Mouse (Mus musculus): ENCODE data around the gene Cep170. TPM values are rescaled to one million over a fixed set of nuclear protein-coding genes. Genes with fewer than 3 reads are reported as not detected.

The Cep170 gene
- polyA plus RNA-seq, 1 experiment, result 12.1 TPM

- Histone ChIP-seq H3K27ac (ENCODE audit: control insufficient read depth, insufficient read depth, low read depth, low read length, poor library complexity) (no peak overlapping the region), H3K4me1 (ENCODE audit: control insufficient read depth, insufficient read depth, low read length) (no peaks in the 10 kb centered on the region; the same call in 1 of the 2 replicates), H3K4me3 (replicated peaks; ENCODE audit: control insufficient read depth, low read depth, low read length) (no peak overlapping the region)
- TF ChIP-seq CTCF (IDR thresholded peaks at IDR 0.05; ENCODE audit: control insufficient read depth, insufficient read depth, low read length) (no peak), POLR2A (IDR thresholded peaks at IDR 0.05; ENCODE audit: borderline replicate concordance, control insufficient read depth, low read depth, low read length) (no peak)
These were observed 3.7 kb downstream of the Cep170 start for GRCm38 (mm10) chr1:176810161-176810560.

DNA sequence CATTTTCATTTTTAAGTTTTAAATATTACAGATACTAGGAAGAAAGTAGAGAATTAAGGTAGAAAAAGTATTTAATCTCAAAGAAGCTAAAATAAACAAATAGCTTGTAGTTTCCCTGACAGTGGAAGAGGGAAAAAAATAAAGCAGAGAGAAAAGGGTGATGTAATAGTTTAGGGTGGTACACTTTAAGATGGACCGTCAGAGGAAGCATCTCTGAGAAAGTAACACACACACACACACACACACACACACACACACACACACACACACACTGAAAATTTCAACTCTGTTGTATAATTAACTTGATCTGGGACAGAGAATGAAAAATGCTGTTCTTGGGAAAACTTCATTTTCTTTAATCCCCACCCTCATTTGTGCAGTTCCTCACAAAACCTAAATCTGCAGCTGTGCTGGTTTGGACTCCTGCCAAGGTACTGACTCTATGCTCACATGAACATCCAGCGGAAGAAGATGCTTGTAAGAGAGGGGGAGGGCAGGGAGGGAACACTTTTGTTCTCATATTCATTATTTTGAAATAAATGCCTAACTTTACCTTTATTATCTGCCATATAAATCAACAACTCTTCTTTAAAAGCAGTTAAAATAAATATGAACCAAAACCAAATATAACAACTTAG lies 13.0 kb downstream of the Cep170 start:
- Histone ChIP-seq H3K27ac (ENCODE audit: control insufficient read depth, insufficient read depth, low read depth, low read length, poor library complexity) (no peak overlapping the region), H3K4me1 (ENCODE audit: control insufficient read depth, insufficient read depth, low read length) (no peaks in the 10 kb centered on the region), H3K4me3 (replicated peaks; ENCODE audit: control insufficient read depth, low read depth, low read length) (no peak overlapping the region)
- 13% methylated on average over 2 of the region's 2 CpGs for WGBS
- TF ChIP-seq CTCF (IDR thresholded peaks at IDR 0.05; ENCODE audit: control insufficient read depth, insufficient read depth, low read length) (no peak), POLR2A (IDR thresholded peaks at IDR 0.05; ENCODE audit: borderline replicate concordance, control insufficient read depth, low read depth, low read length) (no peak)

GRCm38 (mm10) chr1:176798673-176799072 lies 15.2 kb downstream of the Cep170 start:
- H3K27ac ChIP-seq (ENCODE audit: control insufficient read depth, insufficient read depth, low read depth, low read length, poor library complexity), result no peak overlapping the region
- no peaks in the 10 kb centered on the region for H3K4me1 ChIP-seq (ENCODE audit: control insufficient read depth, insufficient read depth, low read length)
- H3K4me3 ChIP-seq (replicated peaks; ENCODE audit: control insufficient read depth, low read depth, low read length), result no peak overlapping the region
- TF ChIP-seq POLR2A (IDR thresholded peaks at IDR 0.05; ENCODE audit: borderline replicate concordance, control insufficient read depth, low read depth, low read length), result no peak
- TF ChIP-seq CTCF (IDR thresholded peaks at IDR 0.05; ENCODE audit: control insufficient read depth, insufficient read depth, low read length), result no peak

DNA sequence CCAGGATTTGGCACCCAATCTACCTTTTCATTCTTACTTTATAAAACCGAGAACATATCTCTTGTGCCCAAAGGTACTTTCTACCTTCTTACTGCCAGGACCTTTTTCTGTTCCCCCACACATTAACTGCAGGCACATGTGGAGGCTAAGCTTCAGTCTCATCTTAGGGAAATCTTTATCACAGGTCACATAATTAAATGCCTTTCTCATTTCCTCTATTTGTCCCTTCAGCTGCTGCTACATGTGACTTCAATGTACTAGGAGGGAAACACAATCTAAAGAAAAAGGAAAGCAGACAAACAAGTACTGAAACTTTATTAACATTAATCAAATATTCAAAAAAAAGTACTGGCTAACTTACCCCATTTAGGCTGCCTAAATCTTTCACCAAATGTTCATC lies 21.7 kb downstream of the Cep170 start:
- H3K27ac ChIP-seq (ENCODE audit: control insufficient read depth, insufficient read depth, low read depth, low read length, poor library complexity), result no peak overlapping the region
- no peak overlapping the region for H3K4me3 ChIP-seq (replicated peaks; ENCODE audit: control insufficient read depth, low read depth, low read length)
- no peaks in the 10 kb centered on the region for H3K4me1 ChIP-seq (ENCODE audit: control insufficient read depth, insufficient read depth, low read length)
- TF ChIP-seq CTCF (IDR thresholded peaks at IDR 0.05; ENCODE audit: control insufficient read depth, insufficient read depth, low read length) (no peak), POLR2A (IDR thresholded peaks at IDR 0.05; ENCODE audit: borderline replicate concordance, control insufficient read depth, low read depth, low read length) (no peak)
- 86% methylated on average over 1 of the region's 1 CpGs for WGBS

GRCm38 (mm10) chr1:176789326-176789725 lies 24.5 kb downstream of the Cep170 start:
- 93% methylated on average over 7 of the region's 7 CpGs for WGBS
- Histone ChIP-seq H3K4me3 (replicated peaks; ENCODE audit: control insufficient read depth, low read depth, low read length) (no peak overlapping the region), H3K27ac (ENCODE audit: control insufficient read depth, insufficient read depth, low read depth, low read length, poor library complexity) (no peak overlapping the region), H3K4me1 (ENCODE audit: control insufficient read depth, insufficient read depth, low read length) (no peaks in the 10 kb centered on the region)
- no peak for TF ChIP-seq CTCF (IDR thresholded peaks at IDR 0.05; ENCODE audit: control insufficient read depth, insufficient read depth, low read length)
- TF ChIP-seq POLR2A (IDR thresholded peaks at IDR 0.05; ENCODE audit: borderline replicate concordance, control insufficient read depth, low read depth, low read length), result no peak

DNA sequence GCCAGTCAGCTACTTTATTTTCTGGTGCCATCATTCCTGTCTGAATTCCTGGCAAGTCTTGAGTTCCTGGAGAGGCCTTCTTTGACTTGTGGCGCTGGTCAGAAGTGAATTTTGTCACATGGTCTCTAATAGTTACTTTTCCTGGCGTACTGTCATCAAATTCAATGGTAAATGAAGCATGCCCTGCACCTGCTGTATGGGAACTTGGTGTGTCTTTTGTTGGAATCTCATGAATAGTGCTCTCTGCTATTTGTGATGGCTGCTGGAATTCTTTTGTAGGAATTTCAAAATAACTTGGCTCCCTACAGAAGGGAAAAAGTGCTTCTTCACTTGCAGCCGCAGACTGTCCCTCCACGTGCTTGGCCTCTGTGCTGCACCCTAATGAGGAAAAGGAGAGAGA lies 39.3 kb downstream of the Cep170 start:
- 86% methylated on average over 4 of the region's 4 CpGs for WGBS
- no peaks in the 10 kb centered on the region for H3K4me1 ChIP-seq (ENCODE audit: control insufficient read depth, insufficient read depth, low read length)

GRCm38 (mm10) chr1:176762295-176762694 lies 51.6 kb downstream of the Cep170 start:
- no peaks in the 10 kb centered on the region for H3K4me1 ChIP-seq (ENCODE audit: control insufficient read depth, insufficient read depth, low read length)
- no peak overlapping the region for H3K27ac ChIP-seq (ENCODE audit: control insufficient read depth, insufficient read depth, low read depth, low read length, poor library complexity)
- TF ChIP-seq POLR2A (IDR thresholded peaks at IDR 0.05; ENCODE audit: borderline replicate concordance, control insufficient read depth, low read depth, low read length), result no peak
- no peak for TF ChIP-seq CTCF (IDR thresholded peaks at IDR 0.05; ENCODE audit: control insufficient read depth, insufficient read depth, low read length)
- H3K4me3 ChIP-seq (replicated peaks; ENCODE audit: control insufficient read depth, low read depth, low read length), result no peak overlapping the region
- WGBS, result 84% methylated on average over 2 of the region's 2 CpGs

More for the DNA sequence above, 39.3 kb downstream of the Cep170 start:
- TF ChIP-seq POLR2A (IDR thresholded peaks at IDR 0.05; ENCODE audit: borderline replicate concordance, control insufficient read depth, low read depth, low read length) (no peak), CTCF (IDR thresholded peaks at IDR 0.05; ENCODE audit: control insufficient read depth, insufficient read depth, low read length) (no peak)
- Histone ChIP-seq H3K27ac (ENCODE audit: control insufficient read depth, insufficient read depth, low read depth, low read length, poor library complexity) (no peak overlapping the region), H3K4me3 (replicated peaks; ENCODE audit: control insufficient read depth, low read depth, low read length) (no peak overlapping the region)

- WGBS, result 64% methylated on average over 1 of the region's 1 CpGs
These were observed 53.2 kb downstream of the Cep170 start for GRCm38 (mm10) chr1:176760673-176761072.

DNA sequence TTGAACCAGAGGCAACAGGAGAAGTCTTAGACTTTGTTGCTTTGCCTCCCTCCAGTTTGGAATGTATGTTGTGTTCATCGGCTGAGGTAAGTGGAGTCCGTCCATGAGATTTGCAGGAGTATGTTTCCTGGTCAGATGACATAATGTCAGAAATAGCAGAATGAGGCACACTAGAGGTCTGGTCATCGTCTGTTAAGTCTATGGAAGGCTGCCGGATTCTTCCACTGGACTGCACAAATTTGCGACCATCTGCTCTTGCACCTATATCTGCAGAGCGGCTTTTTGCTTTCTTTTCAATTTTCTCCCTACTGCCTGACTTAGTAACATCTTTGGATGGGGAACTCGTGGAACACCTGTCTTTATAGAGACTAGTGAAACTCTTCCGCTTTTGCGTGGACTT lies 58.3 kb downstream of the Cep170 start:
- WGBS, result 92% methylated on average over 9 of the region's 9 CpGs
- Histone ChIP-seq H3K4me1 (ENCODE audit: control insufficient read depth, insufficient read depth, low read length) (no peaks in the 10 kb centered on the region), H3K27ac (ENCODE audit: control insufficient read depth, insufficient read depth, low read depth, low read length, poor library complexity) (no peak overlapping the region), H3K4me3 (replicated peaks; ENCODE audit: control insufficient read depth, low read depth, low read length) (no peak overlapping the region)
- TF ChIP-seq POLR2A (IDR thresholded peaks at IDR 0.05; ENCODE audit: borderline replicate concordance, control insufficient read depth, low read depth, low read length) (no peak), CTCF (IDR thresholded peaks at IDR 0.05; ENCODE audit: control insufficient read depth, insufficient read depth, low read length) (no peak)

More at GRCm38 (mm10) chr1:176760673-176761072, 53.2 kb downstream of the Cep170 start:
- Histone ChIP-seq H3K4me3 (replicated peaks; ENCODE audit: control insufficient read depth, low read depth, low read length) (no peak overlapping the region), H3K27ac (ENCODE audit: control insufficient read depth, insufficient read depth, low read depth, low read length, poor library complexity) (no peak overlapping the region), H3K4me1 (ENCODE audit: control insufficient read depth, insufficient read depth, low read length) (no peaks in the 10 kb centered on the region)
- TF ChIP-seq CTCF (IDR thresholded peaks at IDR 0.05; ENCODE audit: control insufficient read depth, insufficient read depth, low read length) (no peak), POLR2A (IDR thresholded peaks at IDR 0.05; ENCODE audit: borderline replicate concordance, control insufficient read depth, low read depth, low read length) (no peak)

All from bone marrow, adult 2 months (tissue).